Mouse (Mus musculus) liver, adult 2 months (tissue): Measurements from ENCODE around the gene Pkdcc. TPM values are rescaled to one million over a fixed set of nuclear protein-coding genes. Genes with fewer than 3 reads are reported as not detected.

ENCODE experiments used
- DNase-seq: peaks from one replicate; pipeline ENCODE4 v3.0.0-alpha.2; 2011; ENCODE audit warnings: low read depth, low spot score; ENCODE audit errors: extremely low read depth
- H3K27ac ChIP-seq: fragments of 200-500 bp; replicated peaks from 2 replicates; pipeline ENCODE4 v1.5.1; 2012; ENCODE audit warnings: low read depth, mild to moderate bottlenecking, control low read depth, inconsistent platforms, low read length; ENCODE audit not compliant: insufficient read depth
- H3K27me3 ChIP-seq: fragments of 200-500 bp; 2 replicates; pipeline ENCODE4 v1.6.1; 2012; ENCODE audit warnings: mild to moderate bottlenecking, moderate library complexity, low read length, inconsistent platforms; ENCODE audit not compliant: control insufficient read depth, insufficient read depth
- H3K36me3 ChIP-seq: fragments of 200-500 bp; 2 replicates; pipeline ENCODE4 v1.6.1; 2012; ENCODE audit warnings: low read length, inconsistent platforms; ENCODE audit not compliant: control insufficient read depth, insufficient read depth
- H3K4me1 ChIP-seq: fragments of 200-500 bp; 2 replicates; pipeline ENCODE4 v1.6.1; 2011; ENCODE audit warnings: low read length; ENCODE audit not compliant: control insufficient read depth, insufficient read depth
- H3K4me3 ChIP-seq: fragments of 200-500 bp; 2 replicates; pipeline ENCODE4 v1.5.1; 2011; ENCODE audit warnings: low read depth, mild to moderate bottlenecking, control low read depth, low read length, moderate library complexity; ENCODE audit not compliant: insufficient read depth
- H3K79me2 ChIP-seq: fragments of 200-500 bp; 2 replicates; pipeline ENCODE4 v1.6.1; 2012; ENCODE audit warnings: inconsistent platforms, mild to moderate bottlenecking, low read length, moderate library complexity; ENCODE audit not compliant: control insufficient read depth, insufficient read depth
- H3K9ac ChIP-seq: fragments of 200-500 bp; 2 replicates; pipeline ENCODE4 v1.6.1; 2012; ENCODE audit warnings: low read depth, mild to moderate bottlenecking, control low read depth, inconsistent platforms, low read length
- CTCF ChIP-seq: fragments of 200-500 bp; IDR thresholded peaks from 2 replicates; pipeline ENCODE4 v1.5.1; 2011; ENCODE audit warnings: low read depth, low read length, control low read depth
- POLR2A ChIP-seq: fragments of 200-500 bp; IDR thresholded peaks from 2 replicates; pipeline ENCODE4 v1.6.1; 2011; ENCODE audit warnings: low read length, control low read depth; ENCODE audit not compliant: insufficient read depth; ENCODE audit errors: extremely low read depth
- WGBS: fragments of 180-500 bp; shearing (Covaris S2); methylation state at CpG from one replicate; pipeline ENCODE4 v1.1.7; 2018; 5-methylcytosine and 5-hydroxymethylcytosine counted together
- polyA plus RNA-seq: library from polyadenylated mRNA; depleted of rRNA; stranded (reverse); fragments of >200 nt; gene quantifications from 2 replicates; pipeline ENCODE4 v1.2.3, GENCODE M21; 2012; rRNA removed
- total RNA-seq: library from RNA; depleted of rRNA; stranded (reverse); fragments of >200 nt; gene quantifications from 2 replicates; pipeline ENCODE4 v1.2.3, GENCODE M21; 2014; rRNA removed

Gene Pkdcc
- total and polyA plus RNA-seq, 2 experiments = 16.1 to 60.8 TPM

DNA sequence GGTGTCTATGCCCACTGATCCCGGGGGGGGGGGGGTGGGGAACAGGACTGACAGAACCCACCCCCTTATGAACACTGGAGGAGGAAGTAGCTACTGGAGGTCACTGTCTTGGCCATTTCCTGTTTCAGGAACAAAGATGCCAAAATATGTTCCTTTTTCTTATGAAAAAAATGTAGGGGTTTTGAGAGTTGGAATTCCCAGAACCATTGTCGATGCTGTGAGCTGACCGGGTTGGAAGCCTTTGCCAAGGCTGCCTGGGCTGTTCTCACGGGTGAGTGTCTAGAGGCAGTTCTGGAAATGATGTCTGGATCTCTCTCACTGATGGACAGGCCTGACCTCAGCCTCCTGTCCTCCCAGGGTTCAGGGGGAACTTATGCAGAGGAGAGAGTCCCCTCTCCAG, 59.0 kb downstream of the Pkdcc start:
- Histone ChIP-seq H3K9ac (no peak overlapping the region), H3K4me1 (peaks cover 5% of the 10 kb centered on the region), H3K27ac (peak overlapping the region; percentile 63), H3K79me2 (no peaks in the 10 kb centered on the region), H3K27me3 (no peaks in the 10 kb centered on the region), H3K36me3 (no peaks in the 10 kb centered on the region), H3K4me3 (no peak overlapping the region)
- DNase-seq = peak; percentile 38
- TF ChIP-seq CTCF = no peak
- no peak for TF ChIP-seq POLR2A
- 36% methylated on average over 4 of the region's 4 CpGs for WGBS

Other genes starting within 250 kb of the Pkdcc start
- gene Eml4, start 135.6 kb downstream of the Pkdcc start, total RNA-seq = 8.1 and 8.9 TPM in 2 replicates
- gene Eml4, start 135.6 kb downstream of the Pkdcc start, polyA plus RNA-seq = 3.2 and 4.1 TPM in 2 replicates